Mouse (Mus musculus): ENCODE data around the gene Vegfc.

The Vegfc gene

GRCm38 (mm10) chr8:54216250-54216649 is 138.8 kb downstream of the Vegfc start:
- DNase-seq = no peak

- no peak for DNase-seq
Measured at GRCm38 (mm10) chr8:54228801-54229204, 151.4 kb downstream of the Vegfc start.

GRCm38 (mm10) chr8:54230638-54231037 is 153.2 kb downstream of the Vegfc start:
- no peak for DNase-seq

GRCm38 (mm10) chr8:54233316-54233715 is 155.9 kb downstream of the Vegfc start:
- DNase-seq = no peak
